Mouse (Mus musculus): ENCODE measurements around the gene Nos2. TPM values are rescaled to one million over a fixed set of nuclear protein-coding genes. Genes with fewer than 3 reads are reported as not detected.

Nos2 gene
- polyA plus RNA-seq, 1 experiment: 8.2 TPM

DNA sequence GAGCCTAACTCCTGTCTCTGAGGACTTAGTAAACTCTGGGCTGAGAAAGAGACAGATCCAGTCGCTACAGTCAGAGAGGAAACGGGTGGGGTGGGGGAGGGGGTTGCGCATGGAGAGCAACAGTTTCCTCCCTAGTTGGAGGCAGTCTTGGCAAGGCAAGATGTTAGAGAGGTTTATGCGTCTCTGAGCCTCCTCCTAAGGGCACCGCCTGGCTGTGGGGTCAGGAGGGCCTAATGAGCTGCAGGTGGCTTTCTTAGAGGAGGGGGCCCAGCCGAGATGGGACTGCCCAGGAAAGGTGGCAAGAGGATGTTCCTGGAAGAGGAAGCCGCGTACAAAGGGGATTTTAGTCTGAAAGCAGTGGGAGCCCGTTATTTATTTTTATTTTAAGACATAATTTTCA is 3.5 kb downstream of the Nos2 start:
- peaks cover 19% of the 10 kb centered on the region for H3K27me3 ChIP-seq (ENCODE audit: control insufficient read depth, insufficient read depth, low read length)
- peaks cover 8% of the 10 kb centered on the region for H3K4me1 ChIP-seq (replicated peaks; ENCODE audit: control insufficient read depth, insufficient read depth, low read length)
- no peak for TF ChIP-seq POLR2A (IDR thresholded peaks at IDR 0.05; ENCODE audit: control insufficient read depth, extremely low read depth, insufficient read depth, low read length, poor library complexity)
- TF ChIP-seq CTCF (IDR thresholded peaks at IDR 0.05; ENCODE audit: borderline replicate concordance, control insufficient read depth, extremely low read depth, insufficient read depth, low read length, poor library complexity): no peak
- 9% methylated on average over 9 of the region's 9 CpGs for WGBS
- H3K27ac ChIP-seq (ENCODE audit: control insufficient read depth, insufficient read depth, low read length): no peak overlapping the region
- no peak overlapping the region for H3K4me3 ChIP-seq (ENCODE audit: control insufficient read depth, insufficient read depth, low read length)
- no peaks in the 10 kb centered on the region for H3K36me3 ChIP-seq (ENCODE audit: control insufficient read depth, insufficient read depth, low read length)
- no peak for DNase-seq

DNA sequence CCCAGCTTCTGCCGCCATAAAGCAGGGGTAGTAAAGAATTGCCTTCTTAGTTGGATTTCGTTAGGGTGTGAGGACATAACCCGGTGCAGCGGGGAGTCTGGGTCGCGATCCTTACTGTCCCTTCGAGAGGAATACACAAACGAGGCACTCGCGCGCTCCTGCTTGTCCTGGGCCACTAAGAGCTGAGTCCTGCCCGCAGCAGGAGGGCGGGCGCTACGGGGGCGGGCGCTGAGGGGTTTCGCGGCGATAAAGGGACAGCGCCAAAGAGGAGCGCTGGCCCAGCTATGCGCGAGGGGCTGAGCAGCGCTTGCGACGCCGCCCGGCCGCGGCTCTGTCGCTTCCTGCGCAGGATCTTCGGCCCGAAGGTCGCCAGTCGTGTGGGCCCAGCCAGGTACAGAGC is 4.3 kb downstream of the Nos2 start:
- no peak for TF ChIP-seq POLR2A (IDR thresholded peaks at IDR 0.05; ENCODE audit: control insufficient read depth, extremely low read depth, insufficient read depth, low read length, poor library complexity)
- TF ChIP-seq CTCF (IDR thresholded peaks at IDR 0.05; ENCODE audit: borderline replicate concordance, control insufficient read depth, extremely low read depth, insufficient read depth, low read length, poor library complexity): peak; percentile 38; the same call in 1 of the 2 replicates
- 2% methylated on average over 37 of the region's 37 CpGs for WGBS
- no peak overlapping the region for H3K4me3 ChIP-seq (ENCODE audit: control insufficient read depth, insufficient read depth, low read length)
- no peaks in the 10 kb centered on the region for H3K36me3 ChIP-seq (ENCODE audit: control insufficient read depth, insufficient read depth, low read length)
- peaks cover 19% of the 10 kb centered on the region for H3K27me3 ChIP-seq (ENCODE audit: control insufficient read depth, insufficient read depth, low read length)
- peak; percentile 2 for DNase-seq
- H3K27ac ChIP-seq (ENCODE audit: control insufficient read depth, insufficient read depth, low read length): no peak overlapping the region
- H3K4me1 ChIP-seq (replicated peaks; ENCODE audit: control insufficient read depth, insufficient read depth, low read length): peaks cover 8% of the 10 kb centered on the region

DNA sequence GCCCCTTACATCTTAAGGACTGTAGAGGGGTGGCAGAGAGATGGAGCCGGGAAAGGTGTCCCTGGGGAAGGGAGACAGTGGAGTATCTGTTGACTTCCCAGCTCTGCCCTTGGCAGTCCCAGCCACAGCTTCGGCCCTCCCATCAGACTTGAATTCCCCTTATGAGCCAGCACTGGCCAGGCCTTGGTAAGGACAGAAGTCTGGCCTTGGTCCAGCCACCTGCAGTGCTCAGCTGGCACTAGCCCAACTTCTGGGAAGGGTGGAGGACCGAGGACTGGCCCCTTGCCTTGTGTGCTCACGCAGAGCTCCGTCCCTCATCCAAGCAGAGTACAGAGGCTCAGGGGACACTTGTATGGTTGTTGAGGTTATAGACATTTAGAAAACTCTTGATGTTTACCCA is 8.8 kb downstream of the Nos2 start:
- 89% methylated on average over 5 of the region's 5 CpGs for WGBS
- Histone ChIP-seq H3K27me3 (ENCODE audit: control insufficient read depth, insufficient read depth, low read length) (peaks cover 16% of the 10 kb centered on the region), H3K27ac (ENCODE audit: control insufficient read depth, insufficient read depth, low read length) (no peak overlapping the region), H3K4me1 (replicated peaks; ENCODE audit: control insufficient read depth, insufficient read depth, low read length) (peaks cover 5% of the 10 kb centered on the region; the same call in 1 of the 2 replicates), H3K4me3 (ENCODE audit: control insufficient read depth, insufficient read depth, low read length) (no peak overlapping the region), H3K36me3 (ENCODE audit: control insufficient read depth, insufficient read depth, low read length) (no peaks in the 10 kb centered on the region)
- DNase-seq: no peak
- TF ChIP-seq POLR2A (IDR thresholded peaks at IDR 0.05; ENCODE audit: control insufficient read depth, extremely low read depth, insufficient read depth, low read length, poor library complexity) (no peak), CTCF (IDR thresholded peaks at IDR 0.05; ENCODE audit: borderline replicate concordance, control insufficient read depth, extremely low read depth, insufficient read depth, low read length, poor library complexity) (no peak)

DNA sequence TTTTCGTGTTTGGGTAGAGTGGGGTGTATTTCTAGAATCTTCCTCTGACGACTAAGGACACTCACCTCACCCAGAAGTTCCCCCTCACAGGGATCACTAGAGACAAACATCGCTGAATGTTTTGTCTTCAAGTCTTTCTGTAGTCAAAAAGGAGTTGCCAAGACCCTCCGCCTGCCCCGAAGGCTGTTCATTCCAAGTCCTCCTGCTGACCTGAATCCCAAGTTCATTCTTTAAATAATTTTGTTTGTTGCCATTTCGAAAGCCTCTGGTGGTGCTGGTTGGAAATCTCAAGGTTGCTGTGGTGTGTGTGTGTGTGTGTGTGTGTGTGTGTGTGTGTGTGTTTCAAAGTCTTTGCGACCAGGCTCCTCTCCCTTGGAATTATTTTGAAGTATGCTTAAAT is 13.7 kb downstream of the Nos2 start:
- H3K36me3 ChIP-seq (ENCODE audit: control insufficient read depth, insufficient read depth, low read length): no peaks in the 10 kb centered on the region
- H3K4me1 ChIP-seq (replicated peaks; ENCODE audit: control insufficient read depth, insufficient read depth, low read length): no peaks in the 10 kb centered on the region
- no peak overlapping the region for H3K27ac ChIP-seq (ENCODE audit: control insufficient read depth, insufficient read depth, low read length)
- TF ChIP-seq CTCF (IDR thresholded peaks at IDR 0.05; ENCODE audit: borderline replicate concordance, control insufficient read depth, extremely low read depth, insufficient read depth, low read length, poor library complexity) (no peak), POLR2A (IDR thresholded peaks at IDR 0.05; ENCODE audit: control insufficient read depth, extremely low read depth, insufficient read depth, low read length, poor library complexity) (no peak)
- no peaks in the 10 kb centered on the region for H3K27me3 ChIP-seq (ENCODE audit: control insufficient read depth, insufficient read depth, low read length)
- no peak for DNase-seq
- H3K4me3 ChIP-seq (ENCODE audit: control insufficient read depth, insufficient read depth, low read length): no peak overlapping the region
- WGBS: 85% methylated on average over 7 of the region's 7 CpGs

DNA sequence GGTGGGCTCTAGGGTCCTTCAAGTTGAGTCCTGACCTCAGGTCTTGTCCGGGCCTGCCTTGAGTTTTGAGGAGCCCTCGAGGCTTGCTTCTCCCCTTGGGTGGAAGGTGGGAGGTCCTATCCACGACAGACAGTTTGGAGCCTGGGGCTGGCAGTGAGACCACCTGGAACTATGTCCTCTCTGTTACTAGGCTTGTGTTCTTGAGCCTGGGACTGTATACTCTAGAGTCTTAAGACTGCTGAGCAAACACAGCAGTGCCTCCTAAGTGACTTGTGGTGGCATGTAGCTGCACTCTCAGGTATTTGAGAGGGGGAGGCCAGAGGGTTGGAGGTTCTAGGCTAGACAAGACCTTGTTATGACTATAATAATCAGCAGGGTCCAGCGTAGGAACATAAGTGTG is 14.1 kb downstream of the Nos2 start:
- Histone ChIP-seq H3K36me3 (ENCODE audit: control insufficient read depth, insufficient read depth, low read length) (no peaks in the 10 kb centered on the region), H3K27ac (ENCODE audit: control insufficient read depth, insufficient read depth, low read length) (no peak overlapping the region), H3K4me3 (ENCODE audit: control insufficient read depth, insufficient read depth, low read length) (no peak overlapping the region), H3K27me3 (ENCODE audit: control insufficient read depth, insufficient read depth, low read length) (no peaks in the 10 kb centered on the region), H3K4me1 (replicated peaks; ENCODE audit: control insufficient read depth, insufficient read depth, low read length) (no peaks in the 10 kb centered on the region)
- TF ChIP-seq CTCF (IDR thresholded peaks at IDR 0.05; ENCODE audit: borderline replicate concordance, control insufficient read depth, extremely low read depth, insufficient read depth, low read length, poor library complexity): no peak
- no peak for TF ChIP-seq POLR2A (IDR thresholded peaks at IDR 0.05; ENCODE audit: control insufficient read depth, extremely low read depth, insufficient read depth, low read length, poor library complexity)
- 94% methylated on average over 4 of the region's 4 CpGs for WGBS
- DNase-seq: no peak

DNA sequence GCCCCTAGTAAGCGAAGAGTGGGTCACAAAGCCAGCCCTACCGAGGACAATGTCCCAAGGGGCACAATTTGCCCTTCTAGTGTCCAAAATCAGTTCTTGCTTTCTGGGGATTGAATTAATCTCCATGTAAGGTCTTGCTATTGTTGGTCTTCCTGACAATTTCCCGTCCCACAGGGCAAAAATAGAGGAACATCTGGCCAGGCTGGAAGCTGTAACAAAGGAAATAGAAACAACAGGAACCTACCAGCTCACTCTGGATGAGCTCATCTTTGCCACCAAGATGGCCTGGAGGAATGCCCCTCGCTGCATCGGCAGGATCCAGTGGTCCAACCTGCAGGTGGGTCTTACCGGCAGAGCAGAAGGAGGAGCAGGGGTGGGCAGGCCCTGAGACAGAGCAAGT is 14.6 kb downstream of the Nos2 start:
- Histone ChIP-seq H3K27me3 (ENCODE audit: control insufficient read depth, insufficient read depth, low read length) (no peaks in the 10 kb centered on the region), H3K27ac (ENCODE audit: control insufficient read depth, insufficient read depth, low read length) (no peak overlapping the region), H3K4me1 (replicated peaks; ENCODE audit: control insufficient read depth, insufficient read depth, low read length) (no peaks in the 10 kb centered on the region), H3K36me3 (ENCODE audit: control insufficient read depth, insufficient read depth, low read length) (no peaks in the 10 kb centered on the region), H3K4me3 (ENCODE audit: control insufficient read depth, insufficient read depth, low read length) (no peak overlapping the region)
- TF ChIP-seq CTCF (IDR thresholded peaks at IDR 0.05; ENCODE audit: borderline replicate concordance, control insufficient read depth, extremely low read depth, insufficient read depth, low read length, poor library complexity) (no peak), POLR2A (IDR thresholded peaks at IDR 0.05; ENCODE audit: control insufficient read depth, extremely low read depth, insufficient read depth, low read length, poor library complexity) (no peak)
- 68% methylated on average over 6 of the region's 6 CpGs for WGBS
- no peak for DNase-seq

DNA sequence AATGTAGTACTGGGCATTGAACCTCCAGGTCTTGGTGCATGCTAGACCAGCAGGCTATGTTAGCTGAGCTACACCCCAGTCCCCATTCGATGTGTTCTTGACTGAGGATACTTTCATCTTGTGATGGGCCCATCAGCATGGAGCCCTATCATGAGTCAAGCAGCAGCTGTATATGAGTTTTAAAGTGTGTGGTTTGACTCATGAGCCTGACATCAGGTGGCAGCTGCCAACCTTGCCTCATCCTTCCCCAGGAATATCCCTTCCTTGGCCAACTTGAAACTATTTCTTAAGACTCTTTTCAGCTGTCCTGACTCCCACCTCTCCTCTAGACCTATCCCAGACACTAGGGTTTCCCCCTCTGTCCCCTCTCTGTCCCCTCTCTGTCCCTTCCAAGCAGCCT is 22.5 kb downstream of the Nos2 start:
- TF ChIP-seq CTCF (IDR thresholded peaks at IDR 0.05; ENCODE audit: borderline replicate concordance, control insufficient read depth, extremely low read depth, insufficient read depth, low read length, poor library complexity): no peak
- TF ChIP-seq POLR2A (IDR thresholded peaks at IDR 0.05; ENCODE audit: control insufficient read depth, extremely low read depth, insufficient read depth, low read length, poor library complexity): no peak
- 100% methylated on average over 1 of the region's 1 CpGs for WGBS

More for the DNA sequence above, 22.5 kb downstream of the Nos2 start:
- no peak overlapping the region for H3K27ac ChIP-seq (ENCODE audit: control insufficient read depth, insufficient read depth, low read length)
- no peaks in the 10 kb centered on the region for H3K27me3 ChIP-seq (ENCODE audit: control insufficient read depth, insufficient read depth, low read length)
- H3K36me3 ChIP-seq (ENCODE audit: control insufficient read depth, insufficient read depth, low read length): no peaks in the 10 kb centered on the region
- H3K4me3 ChIP-seq (ENCODE audit: control insufficient read depth, insufficient read depth, low read length): no peak overlapping the region
- H3K4me1 ChIP-seq (replicated peaks; ENCODE audit: control insufficient read depth, insufficient read depth, low read length): no peaks in the 10 kb centered on the region
- no peak for DNase-seq
